Mouse (Mus musculus) liver, embryonic 14.5 days (tissue): ENCODE measurements around the gene Csk.

Experiments used
- CTCF ChIP-seq: IDR thresholded peaks from 2 replicates; pipeline ENCODE4 v1.5.1; 2016; ENCODE audit warnings: antibody characterized with exemption, low read depth, control low read depth
- EP300 ChIP-seq: IDR thresholded peaks from 2 replicates; pipeline ENCODE4 v1.6.1; 2016; ENCODE audit warnings: antibody characterized with exemption, low read depth

DNA sequence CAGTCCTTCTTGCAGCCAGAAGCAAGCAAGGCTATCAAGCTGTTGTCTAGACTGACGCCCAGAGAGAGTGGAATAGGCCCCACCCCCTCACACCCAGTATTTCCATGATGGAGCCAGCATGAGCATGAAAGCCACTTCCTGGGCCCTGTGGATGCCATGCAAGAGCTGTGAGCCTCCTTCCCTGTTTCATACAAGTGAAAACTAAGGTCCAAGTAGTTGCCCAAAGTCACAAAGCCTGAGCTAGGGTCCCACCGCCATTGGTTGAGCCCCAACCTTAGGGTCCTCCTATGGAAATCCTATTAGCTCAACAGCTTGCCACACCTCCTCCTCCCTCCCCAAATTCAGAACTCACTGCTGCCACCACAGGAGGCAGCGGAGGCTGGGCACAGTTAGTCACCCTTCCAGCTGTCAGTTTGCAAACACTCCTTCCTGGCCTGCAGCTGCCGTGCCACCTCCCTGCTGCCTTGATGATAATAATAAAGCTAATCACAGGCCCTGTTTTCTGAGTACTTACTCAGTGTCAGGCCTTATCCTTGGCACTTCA is 19.9 kb downstream of the Csk start:
- TF ChIP-seq CTCF (peak; percentile 51), EP300 (no peak)
